Mouse (Mus musculus) hindbrain, postnatal 0 days (tissue): Measurements from ENCODE around the gene Slc26a5. TPM values are rescaled to one million over a fixed set of nuclear protein-coding genes. Genes with fewer than 3 reads are reported as not detected.

Experiments used
- ATAC-seq: fragments of 200-750 bp; cut with Nextera tagmentation; 2 replicates; pipeline ENCODE4 v1.8.0; 2017; ENCODE audit warnings: mild to moderate bottlenecking, moderate TSS enrichment, moderate library complexity
- DNase-seq: peaks from one replicate; pipeline ENCODE4 v3.0.0-alpha.2; 2015; ENCODE audit warnings: low spot score
- H3K27ac ChIP-seq: fragments of 300-500 bp; sonication (generic); 2 replicates; pipeline ENCODE4 v1.5.1; 2014; ENCODE audit warnings: mild to moderate bottlenecking
- H3K27me3 ChIP-seq: fragments of 300-500 bp; sonication (generic); 2 replicates; pipeline ENCODE4 v1.6.1; 2014; ENCODE audit warnings: low read length, mixed read lengths; ENCODE audit not compliant: insufficient read depth
- H3K36me3 ChIP-seq: fragments of 300-500 bp; sonication (generic); 2 replicates; pipeline ENCODE4 v1.6.1; 2014; ENCODE audit warnings: low read length, mixed read lengths; ENCODE audit not compliant: insufficient read depth
- H3K4me1 ChIP-seq: fragments of 300-500 bp; sonication (generic); 2 replicates; pipeline ENCODE4 v1.6.1; 2014; ENCODE audit warnings: antibody characterized with exemption, low read length, mixed read lengths; ENCODE audit not compliant: insufficient read depth
- H3K4me2 ChIP-seq: fragments of 300-500 bp; sonication (generic); 2 replicates; pipeline ENCODE4 v1.6.1; 2014; ENCODE audit warnings: low read depth, mild to moderate bottlenecking, low read length, moderate library complexity, mixed read lengths
- H3K4me3 ChIP-seq: fragments of 300-500 bp; sonication (generic); 2 replicates; pipeline ENCODE4 v1.5.1; 2014; ENCODE audit warnings: low read length
- H3K9ac ChIP-seq: fragments of 300-500 bp; sonication (generic); replicated peaks from 2 replicates; pipeline ENCODE4 v1.6.1; 2014; ENCODE audit warnings: mild to moderate bottlenecking, low read length, moderate library complexity, mixed read lengths
- H3K9me3 ChIP-seq: fragments of 300-500 bp; sonication (generic); 2 replicates; pipeline ENCODE4 v1.6.1; 2016; ENCODE audit warnings: low read length, mixed read lengths
- CTCF ChIP-seq: IDR thresholded peaks from 2 replicates; pipeline ENCODE4 v1.5.1; 2016; ENCODE audit warnings: antibody characterized with exemption, control low read depth, low read depth
- WGBS: fragments of 180-500 bp; shearing (Covaris S2); extraction: QIAGEN DNeasy Blood & Tissue Kit; methylation state at CpG from one replicate; pipeline ENCODE4 v1.1.7; 2014; 5-methylcytosine and 5-hydroxymethylcytosine counted together
- polyA plus RNA-seq: library from polyadenylated mRNA; unstranded; fragments of >200 nt; fragmentation: Nextera tagmentation; extraction: Ambion mirVana; gene quantifications from 2 replicates; pipeline ENCODE4 v1.2.1, GENCODE M21; 2015
- total RNA-seq: library from RNA; depleted of rRNA; stranded (reverse); fragments of >200 nt; gene quantifications from 2 replicates; pipeline ENCODE4 v1.2.3, GENCODE M21; 2014; rRNA removed

The Slc26a5 gene
- total RNA-seq (0.84 and 1.5 TPM in 2 replicates), polyA plus RNA-seq (0.30 and 1.0 TPM in 2 replicates)

GRCm38 (mm10) chr5:21865346-21866107, at the start of gene Slc26a5:
Gene Slc26a5 (minus strand): TSS chr5:21865604.
- ATAC-seq, result 0 out of 2 replicates have a peak, but pooled peaks have one; percentile 55
- TF ChIP-seq CTCF, result no peak

GRCm38 (mm10) chr5:21914776-21915175, 49.4 kb upstream of the Slc26a5 start:
- no peak overlapping the region for H3K4me2 ChIP-seq
- H3K9ac ChIP-seq, result no peak overlapping the region
- H3K4me3 ChIP-seq, result no peak overlapping the region
- no peaks in the 10 kb centered on the region for H3K27me3 ChIP-seq
- H3K36me3 ChIP-seq, result 0 out of 2 replicates have a peak, but pooled peaks cover 4% of the 10 kb centered on the region
- 83% methylated on average over 3 of the region's 3 CpGs for WGBS
- TF ChIP-seq CTCF, result no peak
- DNase-seq (no peak), ATAC-seq (no peak)
- no peaks in the 10 kb centered on the region for H3K9me3 ChIP-seq
- no peak overlapping the region for H3K27ac ChIP-seq
- H3K4me1 ChIP-seq, result no peaks in the 10 kb centered on the region

More at GRCm38 (mm10) chr5:21865346-21866107, at the start of gene Slc26a5:
- DNase-seq, result no peak
- H3K9me3 ChIP-seq, result no peaks in the 10 kb centered on the region
- peak within 1 kb of the TSS; percentile 30 for H3K9ac ChIP-seq
- H3K27ac ChIP-seq, result peak within 1 kb of the TSS; percentile 38; the same call in 1 of the 2 replicates
- no peaks in the 10 kb centered on the region for H3K27me3 ChIP-seq
- peak within 1 kb of the TSS; percentile 41 for H3K4me3 ChIP-seq
- H3K4me2 ChIP-seq, result peak within 1 kb of the TSS; percentile 67
- under 1% methylated on average over 27 of the region's 29 CpGs for WGBS
- 0 out of 2 replicates have a peak, but pooled peaks cover 3% of the 10 kb centered on the region for H3K4me1 ChIP-seq
- no peaks in the 10 kb centered on the region for H3K36me3 ChIP-seq

GRCm38 (mm10) chr5:21912835-21913530, 47.6 kb upstream of the Slc26a5 start:
- ATAC-seq, result no peak
- no peaks in the 10 kb centered on the region for H3K27me3 ChIP-seq
- no peak for TF ChIP-seq CTCF

DNA sequence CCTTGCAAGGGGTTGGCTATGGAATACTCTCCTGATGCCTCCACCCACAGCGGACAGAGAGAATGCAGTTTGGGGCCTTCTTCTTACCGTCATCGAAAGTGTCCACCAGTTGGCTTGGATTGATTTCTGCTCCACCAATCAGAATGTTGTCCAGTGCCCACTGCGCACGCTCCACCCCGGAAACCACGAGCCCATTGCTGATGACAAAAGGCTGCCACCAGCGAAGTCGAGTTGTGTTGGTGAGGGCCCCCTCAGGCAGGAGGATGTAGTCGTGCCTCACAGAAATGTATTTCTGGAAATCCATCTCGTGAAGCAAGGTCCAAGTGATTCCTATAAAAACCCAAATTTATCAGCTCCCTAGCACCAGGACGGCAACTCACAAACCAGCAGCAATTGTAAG, 45.3 kb upstream of the Slc26a5 start:
- Histone ChIP-seq H3K9me3 (no peaks in the 10 kb centered on the region), H3K27me3 (no peaks in the 10 kb centered on the region), H3K27ac (no peak overlapping the region), H3K4me2 (no peak overlapping the region), H3K36me3 (no peaks in the 10 kb centered on the region), H3K4me3 (no peak overlapping the region), H3K4me1 (no peaks in the 10 kb centered on the region), H3K9ac (no peak overlapping the region)
- TF ChIP-seq CTCF, result no peak
- 95% methylated on average over 12 of the region's 12 CpGs for WGBS
- ATAC-seq (no peak), DNase-seq (no peak)

More at GRCm38 (mm10) chr5:21912835-21913530, 47.6 kb upstream of the Slc26a5 start:
- DNase-seq, result no peak
- no peaks in the 10 kb centered on the region for H3K4me1 ChIP-seq
- 0 out of 2 replicates have a peak, but pooled peaks cover 4% of the 10 kb centered on the region for H3K36me3 ChIP-seq
- no peak overlapping the region for H3K9ac ChIP-seq
- H3K4me2 ChIP-seq, result no peak overlapping the region
- H3K9me3 ChIP-seq, result no peaks in the 10 kb centered on the region
- no peak overlapping the region for H3K27ac ChIP-seq
- H3K4me3 ChIP-seq, result no peak overlapping the region
- WGBS, result 87% methylated on average over 23 of the region's 23 CpGs

- ATAC-seq, result no peak
- Histone ChIP-seq H3K9me3 (no peaks in the 10 kb centered on the region), H3K4me1 (no peaks in the 10 kb centered on the region), H3K4me3 (no peak overlapping the region), H3K27me3 (no peaks in the 10 kb centered on the region), H3K4me2 (no peak overlapping the region), H3K36me3 (no peaks in the 10 kb centered on the region), H3K27ac (no peak overlapping the region), H3K9ac (no peak overlapping the region)
- WGBS, result 89% methylated on average over 3 of the region's 3 CpGs
- no peak for DNase-seq
- no peak for TF ChIP-seq CTCF
Observed at GRCm38 (mm10) chr5:21909713-21910112, 44.3 kb upstream of the Slc26a5 start.

- no peak overlapping the region for H3K4me2 ChIP-seq
- ATAC-seq (no peak), DNase-seq (no peak)
- no peak overlapping the region for H3K4me3 ChIP-seq
- H3K27me3 ChIP-seq, result no peaks in the 10 kb centered on the region
- no peaks in the 10 kb centered on the region for H3K4me1 ChIP-seq
- H3K9me3 ChIP-seq, result no peaks in the 10 kb centered on the region
- no peak overlapping the region for H3K9ac ChIP-seq
- H3K36me3 ChIP-seq, result peaks cover 4% of the 10 kb centered on the region; the same call in 1 of the 2 replicates
- 71% methylated on average over 12 of the region's 12 CpGs for WGBS
- H3K27ac ChIP-seq, result no peak overlapping the region
- no peak for TF ChIP-seq CTCF
Observed at GRCm38 (mm10) chr5:21901411-21901810, 36.0 kb upstream of the Slc26a5 start.
